In genomic region chr1:159355027-159355570, GRCm38 (mm10) we compare ENCODE assay signal across 10 mouse cellular contexts.
A peak's percentile ranks its signal among the peaks of the same experiment; 100 is the strongest.
DNase-seq lines count a peak whose midpoint lies in the region; ATAC-seq and TF ChIP-seq lines count a peak whose summit lies in the region.
"Had no signal": no experiment of that assay in that cellular context is flagged by ENCODE, and none has a peak within 500 bp of the region (broad histone marks: within the 10 kb centered on the region; RNA-seq: fewer than 3 reads in every experiment).

No protein-coding gene starts in this region.

- H3K36me3 ChIP-seq in heart, embryonic 10.5 days = peaks cover 15% of the 10 kb centered on the region; the same call in 1 of the 2 replicates
- H3K36me3 ChIP-seq in lung, embryonic 14.5 days (ENCODE audit: insufficient read depth) = peaks cover 10% of the 10 kb centered on the region; the same call in 1 of the 2 replicates
- peaks cover 4% of the 10 kb centered on the region; the same call in 1 of the 2 replicates for H3K36me3 ChIP-seq in forebrain, embryonic 15.5 days
- no peaks in the 10 kb centered on the region for H3K36me3 ChIP-seq in thymus, adult 2 months (ENCODE audit: control insufficient read depth, insufficient read depth, low read length)

- H3K4me3 ChIP-seq in heart, embryonic 10.5 days = no peak overlapping the region
- H3K4me3 ChIP-seq in lung, embryonic 14.5 days (ENCODE audit: low read depth, low read length) = no peak overlapping the region
- no peak overlapping the region for H3K4me3 ChIP-seq in forebrain, embryonic 15.5 days
- H3K4me3 ChIP-seq in thymus, adult 2 months (ENCODE audit: control insufficient read depth, insufficient read depth, low read length) = no peak overlapping the region
- H3K4me3 ChIP-seq: forebrain, embryonic 10.5 days had no signal

- H3K27ac ChIP-seq in heart, embryonic 10.5 days = no peak overlapping the region
- H3K27ac ChIP-seq in lung, embryonic 14.5 days (ENCODE audit: low read depth) = no peak overlapping the region
- H3K27ac ChIP-seq in forebrain, embryonic 15.5 days (replicated peaks) = no peak overlapping the region
- no peak overlapping the region for H3K27ac ChIP-seq in thymus, adult 2 months (ENCODE audit: control insufficient read depth, insufficient read depth, low read length)
- H3K27ac ChIP-seq: forebrain, embryonic 10.5 days had no signal

- ATAC-seq in lung, embryonic 14.5 days (ENCODE audit: insufficient read depth) = no peak
- ATAC-seq in forebrain, embryonic 15.5 days (replicated peaks) = no peak
- ATAC-seq in inflammation-experienced regulatory T-cells, adult 6 months = no peak

- H3K9ac ChIP-seq in lung, embryonic 14.5 days = no peak overlapping the region
- H3K9ac ChIP-seq in forebrain, embryonic 15.5 days (replicated peaks) = no peak overlapping the region

- no peaks in the 10 kb centered on the region for H3K4me1 ChIP-seq in heart, embryonic 10.5 days
- no peaks in the 10 kb centered on the region for H3K4me1 ChIP-seq in lung, embryonic 14.5 days (ENCODE audit: insufficient read depth)
- no peaks in the 10 kb centered on the region for H3K4me1 ChIP-seq in forebrain, embryonic 15.5 days
- no peaks in the 10 kb centered on the region for H3K4me1 ChIP-seq in thymus, adult 2 months (replicated peaks; ENCODE audit: control insufficient read depth, insufficient read depth, low read length)
- H3K4me1 ChIP-seq: forebrain, embryonic 10.5 days had no signal

- H3K4me2 ChIP-seq in lung, embryonic 14.5 days = no peak overlapping the region
- no peak overlapping the region for H3K4me2 ChIP-seq in forebrain, embryonic 15.5 days (replicated peaks)

- 79% methylated on average over 1 of the region's 1 CpGs for WGBS in heart, embryonic 10.5 days
- 81% methylated on average over 1 of the region's 1 CpGs for WGBS in lung, embryonic 14.5 days
- 96% methylated on average over 1 of the region's 1 CpGs for WGBS in forebrain, embryonic 15.5 days
- 93% methylated on average over 1 of the region's 1 CpGs for WGBS in thymus, adult 2 months

- no peak for TF ChIP-seq CTCF in lung, embryonic 14.5 days (IDR thresholded peaks at IDR 0.05; ENCODE audit: low read depth)
- no peak for TF ChIP-seq CTCF in thymus, adult 2 months (IDR thresholded peaks at IDR 0.05; ENCODE audit: borderline replicate concordance, control insufficient read depth, extremely low read depth, insufficient read depth, low read length, poor library complexity)

- peak; percentile 92 for DNase-seq in heart, adult 11 months
- DNase-seq in heart, embryonic 10.5 days (ENCODE audit: low spot score) = no peak
- peak; percentile 91 for DNase-seq in adipocyte (ENCODE audit: low spot score)
- peak; percentile 8 for DNase-seq in fat pad, adult 2 months (ENCODE audit: extremely low read depth, low read depth, low spot score)
- DNase-seq in lung, embryonic 14.5 days = peak; percentile 27
- DNase-seq in thymus, adult 2 months = no peak
- DNase-seq: retina, postnatal 1 day had no signal

- H3K9me3 ChIP-seq in heart, embryonic 10.5 days = no peaks in the 10 kb centered on the region
- no peaks in the 10 kb centered on the region for H3K9me3 ChIP-seq in lung, embryonic 14.5 days (ENCODE audit: low read depth, low read length)
- H3K9me3 ChIP-seq in forebrain, embryonic 15.5 days = no peaks in the 10 kb centered on the region

- no peak for TF ChIP-seq POLR2A in thymus, adult 2 months (IDR thresholded peaks at IDR 0.05; ENCODE audit: control insufficient read depth, extremely low read depth, insufficient read depth, low read length, poor library complexity)

- no peaks in the 10 kb centered on the region for H3K27me3 ChIP-seq in heart, embryonic 10.5 days (ENCODE audit: insufficient read depth, poor library complexity, severe bottlenecking)
- no peaks in the 10 kb centered on the region for H3K27me3 ChIP-seq in lung, embryonic 14.5 days (ENCODE audit: insufficient read depth, low read length)
- H3K27me3 ChIP-seq in forebrain, embryonic 15.5 days = no peaks in the 10 kb centered on the region
- no peaks in the 10 kb centered on the region for H3K27me3 ChIP-seq in thymus, adult 2 months (ENCODE audit: control insufficient read depth, insufficient read depth, low read length)

Comparison
In these comparisons a context has a peak if more than half of its experiments do, and no peak if none do; other contexts are left out.
1. DNase-seq: peak in heart, adult 11 months (single experiment), adipocyte (single experiment), fat pad, adult 2 months (single experiment) and lung, embryonic 14.5 days (single experiment); none in heart, embryonic 10.5 days (single experiment) and thymus, adult 2 months (single experiment).